Mouse (Mus musculus) lung, embryonic 15.5 days (tissue): Measurements from ENCODE around the gene Zfp14. TPM values are rescaled to one million over a fixed set of nuclear protein-coding genes. Genes with fewer than 3 reads are reported as not detected.

Experiments used
- ATAC-seq: fragments of 200-750 bp; cut with Nextera tagmentation; 2 replicates; pipeline ENCODE4 v1.8.0; 2017; ENCODE audit warnings: moderate number of reproducible peaks, borderline replicate concordance; ENCODE audit not compliant: low FRiP score, low TSS enrichment; ENCODE audit errors: extremely low read depth
- H3K27ac ChIP-seq: fragments of 300-500 bp; sonication (generic); 2 replicates; pipeline ENCODE4 v1.5.1; 2015; ENCODE audit warnings: moderate library complexity, mild to moderate bottlenecking, inconsistent platforms
- H3K27me3 ChIP-seq: fragments of 300-500 bp; sonication (generic); 2 replicates; pipeline ENCODE4 v1.6.1; 2015; ENCODE audit warnings: inconsistent platforms
- H3K36me3 ChIP-seq: fragments of 300-500 bp; sonication (generic); 2 replicates; pipeline ENCODE4 v1.6.1; 2015; ENCODE audit warnings: inconsistent platforms
- H3K4me1 ChIP-seq: fragments of 300-500 bp; sonication (generic); 2 replicates; pipeline ENCODE4 v1.6.1; 2015; ENCODE audit warnings: inconsistent platforms
- H3K4me2 ChIP-seq: fragments of 300-500 bp; sonication (generic); 2 replicates; pipeline ENCODE4 v1.6.1; 2015; ENCODE audit warnings: inconsistent platforms, mild to moderate bottlenecking, moderate library complexity
- H3K4me3 ChIP-seq: fragments of 300-500 bp; sonication (generic); 2 replicates; pipeline ENCODE4 v1.5.1; 2015; ENCODE audit warnings: mild to moderate bottlenecking, inconsistent platforms
- H3K9ac ChIP-seq: fragments of 300-500 bp; sonication (generic); 2 replicates; pipeline ENCODE4 v1.6.1; 2015; ENCODE audit warnings: inconsistent platforms
- H3K9me3 ChIP-seq: fragments of 300-500 bp; sonication (generic); 2 replicates; pipeline ENCODE4 v1.6.1; 2016; ENCODE audit warnings: inconsistent platforms
- WGBS: fragments of 180-500 bp; shearing (Covaris S2); methylation state at CpG from one replicate; pipeline ENCODE4 v1.1.7; 2015; 5-methylcytosine and 5-hydroxymethylcytosine counted together
- microRNA-seq: library from miRNA; unstranded; fragments of <30 nt; microRNA quantifications from one replicate; pipeline ENCODE4, GENCODE M21; 2016
- polyA plus RNA-seq: library from polyadenylated mRNA; unstranded; fragments of >200 nt; fragmentation: Nextera tagmentation; extraction: Ambion mirVana; gene quantifications from 2 replicates; pipeline ENCODE4 v1.2.1, GENCODE M21; 2015

Zfp14 gene
- polyA plus RNA-seq, 1 experiment from 2014 or later, result 3.5 TPM

- WGBS, result 94% methylated on average over 9 of the region's 9 CpGs
- no peaks in the 10 kb centered on the region for H3K27me3 ChIP-seq
- no peak overlapping the region for H3K4me2 ChIP-seq
- peaks cover 77% of the 10 kb centered on the region for H3K36me3 ChIP-seq
- no peak overlapping the region for H3K9ac ChIP-seq
- no peak overlapping the region for H3K4me3 ChIP-seq
- no peak for ATAC-seq
- H3K27ac ChIP-seq, result no peak overlapping the region
- no peaks in the 10 kb centered on the region for H3K4me1 ChIP-seq
- no peaks in the 10 kb centered on the region for H3K9me3 ChIP-seq
Observed at GRCm38 (mm10) chr7:29993340-29993739, 57.8 kb downstream of the Zfp14 start.

- no peaks in the 10 kb centered on the region for H3K4me1 ChIP-seq
- H3K9ac ChIP-seq, result no peak overlapping the region
- no peaks in the 10 kb centered on the region for H3K27me3 ChIP-seq
- H3K36me3 ChIP-seq, result peaks cover 75% of the 10 kb centered on the region
- no peaks in the 10 kb centered on the region for H3K9me3 ChIP-seq
- no peak overlapping the region for H3K27ac ChIP-seq
- 93% methylated on average over 8 of the region's 8 CpGs for WGBS
- no peak for ATAC-seq
- H3K4me2 ChIP-seq, result no peak overlapping the region
- H3K4me3 ChIP-seq, result no peak overlapping the region
Observed at GRCm38 (mm10) chr7:29992698-29993097, 58.5 kb downstream of the Zfp14 start.

- Histone ChIP-seq H3K36me3 (peaks cover 62% of the 10 kb centered on the region), H3K4me3 (no peak overlapping the region), H3K4me2 (no peak overlapping the region), H3K9me3 (no peaks in the 10 kb centered on the region), H3K9ac (no peak overlapping the region), H3K27me3 (no peaks in the 10 kb centered on the region), H3K27ac (no peak overlapping the region), H3K4me1 (peaks cover 13% of the 10 kb centered on the region)
- ATAC-seq, result no peak
- WGBS, result 75% methylated on average over 11 of the region's 11 CpGs
Observed at GRCm38 (mm10) chr7:29989031-29989430, 62.1 kb downstream of the Zfp14 start.

- ATAC-seq, result no peak
- peaks cover 51% of the 10 kb centered on the region for H3K36me3 ChIP-seq
- WGBS, result 96% methylated on average over 5 of the region's 5 CpGs
- no peaks in the 10 kb centered on the region for H3K27me3 ChIP-seq
- H3K4me1 ChIP-seq, result peaks cover 20% of the 10 kb centered on the region
- no peak overlapping the region for H3K4me2 ChIP-seq
- H3K9me3 ChIP-seq, result no peaks in the 10 kb centered on the region
- no peak overlapping the region for H3K27ac ChIP-seq
- H3K4me3 ChIP-seq, result no peak overlapping the region
- H3K9ac ChIP-seq, result no peak overlapping the region
Observed at GRCm38 (mm10) chr7:29987551-29987950, 63.6 kb downstream of the Zfp14 start.

Small RNA genes within 50 kb of the gene (microRNA-seq; reads per million reads assigned to microRNA genes)
- gene Gm23368, result not detected

Other genes starting within 250 kb of the Zfp14 start
- 13.7 and 15.3 TPM in 2 replicates for gene Zfp790, start 235.3 kb downstream of the Zfp14 start, polyA plus RNA-seq
- 5.8 and 6.3 TPM in 2 replicates for gene Zfp940, start 197.7 kb downstream of the Zfp14 start, polyA plus RNA-seq
- 6.4 and 6.6 TPM in 2 replicates for gene Zfp420, start 191.4 kb downstream of the Zfp14 start, polyA plus RNA-seq
- gene Zfp27, start 144.8 kb downstream of the Zfp14 start, polyA plus RNA-seq, result 9.6 and 9.8 TPM in 2 replicates
- gene Zfp383, start 143.2 kb downstream of the Zfp14 start, polyA plus RNA-seq, result 4.7 and 5.1 TPM in 2 replicates
- 11.0 and 14.2 TPM in 2 replicates for gene Zfp74, start 97.3 kb downstream of the Zfp14 start, polyA plus RNA-seq
- 14.9 and 15.4 TPM in 2 replicates for gene Zfp568, start 67.4 kb downstream of the Zfp14 start, polyA plus RNA-seq
- 5.3 and 7.6 TPM in 2 replicates for gene Zfp82, start 21.5 kb upstream of the Zfp14 start, polyA plus RNA-seq
- gene Gm26920, start 39.0 kb upstream of the Zfp14 start, polyA plus RNA-seq, result 0.81 and 1.1 TPM in 2 replicates
- 8.1 and 8.3 TPM in 2 replicates for gene Zfp566, start 39.1 kb upstream of the Zfp14 start, polyA plus RNA-seq
- gene Zfp260, start 43.4 kb upstream of the Zfp14 start, polyA plus RNA-seq, result 107 and 113 TPM in 2 replicates
- 12.5 and 13.5 TPM in 2 replicates for gene Zfp382, start 70.6 kb upstream of the Zfp14 start, polyA plus RNA-seq
- 16.6 and 18.4 TPM in 2 replicates for gene Zfp146, start 118.4 kb upstream of the Zfp14 start, polyA plus RNA-seq
- gene Cox7a1, start 132.8 kb upstream of the Zfp14 start, polyA plus RNA-seq, result 17.7 and 18.9 TPM in 2 replicates
- gene Capns1, start 147.4 kb upstream of the Zfp14 start, polyA plus RNA-seq, result 97.0 and 104 TPM in 2 replicates
- 148 and 156 TPM in 2 replicates for gene Polr2i, start 180.6 kb upstream of the Zfp14 start, polyA plus RNA-seq
- gene Tbcb, start 180.9 kb upstream of the Zfp14 start, polyA plus RNA-seq, result 168 and 180 TPM in 2 replicates
- not detected in 2 replicates for gene Ovol3, start 184.3 kb upstream of the Zfp14 start, polyA plus RNA-seq
- 0.50 and 0.64 TPM in 2 replicates for gene Thap8, start 228.7 kb upstream of the Zfp14 start, polyA plus RNA-seq
- gene Wdr62, start 229.0 kb upstream of the Zfp14 start, polyA plus RNA-seq, result 10.7 and 11.5 TPM in 2 replicates
- 18.6 and 18.8 TPM in 2 replicates for gene Clip3, start 240.3 kb upstream of the Zfp14 start, polyA plus RNA-seq